Mouse (Mus musculus) heart, embryonic 10.5 days (tissue): ENCODE measurements at regions not wholly inside any gene's neighbourhood (a gene's known extent, or its start where the extent isn't known, plus 50 kb on each side); places are given as distances from the start of the nearest gene placed in this dataset.
"Not testable (repeated sequence)": the region's sequence is repeated elsewhere in the genome, so short reads cannot be mapped to it uniquely, and the experiment has no call there.

Experiments
- DNase-seq: peaks from one replicate; pipeline ENCODE4 v3.0.0-alpha.2; 2017; ENCODE audit warnings: low spot score
- H3K27ac ChIP-seq: fragments of 300-500 bp; sonication (generic); 2 replicates; pipeline ENCODE4 v1.5.1; 2016; ENCODE audit warnings: mild to moderate bottlenecking
- H3K27me3 ChIP-seq: fragments of 300-500 bp; sonication (generic); 2 replicates; pipeline ENCODE4 v1.6.1; 2016; ENCODE audit warnings: mild to moderate bottlenecking; ENCODE audit not compliant: poor library complexity, insufficient read depth, severe bottlenecking
- H3K36me3 ChIP-seq: fragments of 300-500 bp; sonication (generic); 2 replicates; pipeline ENCODE4 v1.6.1; 2016; ENCODE audit warnings: mild to moderate bottlenecking, moderate library complexity
- H3K4me1 ChIP-seq: fragments of 300-500 bp; sonication (generic); 2 replicates; pipeline ENCODE4 v1.6.1; 2016; ENCODE audit warnings: mild to moderate bottlenecking
- H3K4me3 ChIP-seq: fragments of 300-500 bp; sonication (generic); 2 replicates; pipeline ENCODE4 v1.5.1; 2016; ENCODE audit warnings: mild to moderate bottlenecking, moderate library complexity
- H3K9me3 ChIP-seq: fragments of 300-500 bp; sonication (generic); 2 replicates; pipeline ENCODE4 v1.6.1; 2016; ENCODE audit warnings: mild to moderate bottlenecking, moderate library complexity
- WGBS: fragments of 180-500 bp; shearing (Covaris S2); methylation state at CpG from one replicate; pipeline ENCODE4 v1.1.7; 2016; 5-methylcytosine and 5-hydroxymethylcytosine counted together

DNA sequence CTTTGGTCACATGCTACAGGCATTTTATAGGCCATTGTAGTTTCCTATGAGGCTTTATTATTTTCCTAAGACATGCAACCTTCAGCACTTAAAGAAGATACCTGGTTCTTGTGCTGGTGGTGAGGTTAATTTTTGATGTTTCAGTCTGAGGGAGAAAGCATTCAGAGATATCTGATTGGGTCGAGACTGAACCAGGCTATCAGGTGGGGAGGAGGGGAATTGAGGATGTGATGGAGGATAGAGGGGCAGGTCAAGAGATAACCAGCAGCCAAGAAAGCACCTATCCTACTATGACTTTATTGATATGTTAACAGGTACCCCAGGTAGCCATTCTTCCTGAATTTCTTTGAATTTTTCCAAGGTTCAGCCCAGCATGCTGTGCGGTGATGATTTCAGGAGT is 74.1 kb upstream of the Zfp988 start:
- WGBS = 79% methylated on average over 2 of the region's 2 CpGs
- peaks cover 28% of the 10 kb centered on the region for H3K9me3 ChIP-seq

DNA sequence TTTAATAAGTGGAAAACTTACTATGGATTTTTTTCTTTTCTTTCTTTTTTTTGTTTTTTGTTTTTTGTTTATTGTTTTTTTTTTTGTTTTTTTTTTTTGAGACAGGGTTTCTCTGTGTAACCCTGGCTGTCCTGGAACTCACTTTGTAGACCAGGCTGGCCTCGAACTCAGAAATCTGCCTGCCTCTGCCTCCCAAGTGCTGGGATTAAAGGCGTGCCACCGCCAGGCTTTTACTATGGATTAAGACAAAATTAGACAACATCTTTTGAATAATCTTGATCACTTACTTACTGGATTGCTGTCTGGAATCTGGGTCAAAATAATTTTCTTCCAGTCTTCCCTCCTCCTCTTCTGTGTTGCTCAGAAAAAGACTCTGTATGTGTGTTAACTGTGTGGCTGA is 73.7 kb upstream of the Zfp988 start:
- H3K4me1 ChIP-seq, H3K27ac ChIP-seq, H3K36me3 ChIP-seq, DNase-seq, H3K4me3 ChIP-seq, H3K27me3 ChIP-seq: not testable (repeated sequence)
- WGBS = 83% methylated on average over 3 of the region's 3 CpGs
- H3K9me3 ChIP-seq = peaks cover 28% of the 10 kb centered on the region

More for the DNA sequence above, 74.1 kb upstream of the Zfp988 start:
- DNase-seq = peak; percentile 66
- H3K27ac ChIP-seq, H3K4me3 ChIP-seq, H3K4me1 ChIP-seq, H3K27me3 ChIP-seq, H3K36me3 ChIP-seq: not testable (repeated sequence)

DNA sequence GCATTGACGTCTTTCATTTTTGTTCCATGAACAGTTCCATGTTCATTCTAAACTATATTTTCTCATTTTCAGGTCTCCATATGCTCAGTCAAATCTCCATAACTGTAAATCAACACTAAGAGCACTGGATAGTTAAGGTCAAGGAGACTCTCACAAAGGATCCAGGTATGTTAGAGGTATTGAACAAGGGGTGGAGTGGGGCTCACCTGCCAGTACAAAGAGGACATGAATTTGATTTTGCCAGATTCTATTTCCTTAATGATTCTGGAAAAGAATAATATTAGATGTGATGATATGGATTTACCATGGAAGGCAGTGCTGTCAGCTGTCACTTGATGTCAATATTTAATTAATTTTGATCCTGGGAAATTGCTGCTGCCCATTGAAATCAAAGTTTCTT is 73.2 kb upstream of the Zfp988 start:
- peaks cover 28% of the 10 kb centered on the region for H3K9me3 ChIP-seq
- 86% methylated on average over 1 of the region's 1 CpGs for WGBS
- DNase-seq, H3K27ac ChIP-seq, H3K4me1 ChIP-seq, H3K4me3 ChIP-seq, H3K27me3 ChIP-seq, H3K36me3 ChIP-seq: not testable (repeated sequence)

DNA sequence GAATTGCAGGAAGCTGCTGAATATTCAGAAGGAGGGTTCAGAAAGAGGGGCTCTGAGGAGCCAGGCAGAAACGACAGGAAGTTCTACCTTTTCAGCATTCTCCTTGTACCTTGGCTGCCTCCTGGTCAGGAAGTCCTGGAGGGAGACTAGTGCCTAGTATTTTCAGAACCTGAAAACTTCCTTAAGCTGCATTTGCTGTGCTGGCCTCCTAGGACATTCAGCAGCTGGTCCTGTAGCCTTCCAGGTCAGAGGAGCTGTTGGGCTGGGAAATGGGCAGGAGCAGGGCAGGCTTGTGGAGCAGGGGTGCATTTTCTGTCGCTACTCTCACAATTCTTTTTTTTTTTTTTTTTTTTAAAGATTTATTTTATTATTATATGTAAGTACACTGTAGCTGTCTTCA is 71.2 kb upstream of the Zfp988 start:
- not testable (repeated sequence) for H3K4me1 ChIP-seq, H3K27ac ChIP-seq, H3K27me3 ChIP-seq, DNase-seq, H3K4me3 ChIP-seq, H3K36me3 ChIP-seq
- 44% methylated on average over 2 of the region's 2 CpGs for WGBS
- H3K9me3 ChIP-seq = peaks cover 28% of the 10 kb centered on the region

DNA sequence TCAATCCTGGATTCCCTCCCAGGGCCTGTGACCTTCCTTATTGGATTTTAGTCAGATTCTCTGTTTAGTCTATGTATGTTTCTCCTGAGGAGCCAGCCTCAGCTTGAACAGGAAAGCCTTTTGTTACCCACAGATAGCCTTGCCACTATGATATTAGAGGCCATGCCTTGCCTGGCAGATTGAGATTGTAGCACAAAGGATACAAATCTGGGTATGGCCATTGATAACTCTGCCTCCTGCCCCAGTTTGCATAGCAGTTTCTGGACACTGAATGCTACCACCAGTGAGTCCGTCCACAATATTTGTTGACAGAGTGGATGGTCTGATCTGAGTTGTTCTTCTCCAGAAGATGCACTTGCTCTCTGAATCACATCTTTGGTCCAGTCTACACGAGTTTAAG is 70.0 kb upstream of the Zfp988 start:
- not testable (repeated sequence) for H3K27me3 ChIP-seq, H3K27ac ChIP-seq, H3K4me1 ChIP-seq, H3K36me3 ChIP-seq, DNase-seq, H3K4me3 ChIP-seq
- H3K9me3 ChIP-seq = peaks cover 30% of the 10 kb centered on the region
- WGBS = 61% methylated on average over 2 of the region's 2 CpGs

DNA sequence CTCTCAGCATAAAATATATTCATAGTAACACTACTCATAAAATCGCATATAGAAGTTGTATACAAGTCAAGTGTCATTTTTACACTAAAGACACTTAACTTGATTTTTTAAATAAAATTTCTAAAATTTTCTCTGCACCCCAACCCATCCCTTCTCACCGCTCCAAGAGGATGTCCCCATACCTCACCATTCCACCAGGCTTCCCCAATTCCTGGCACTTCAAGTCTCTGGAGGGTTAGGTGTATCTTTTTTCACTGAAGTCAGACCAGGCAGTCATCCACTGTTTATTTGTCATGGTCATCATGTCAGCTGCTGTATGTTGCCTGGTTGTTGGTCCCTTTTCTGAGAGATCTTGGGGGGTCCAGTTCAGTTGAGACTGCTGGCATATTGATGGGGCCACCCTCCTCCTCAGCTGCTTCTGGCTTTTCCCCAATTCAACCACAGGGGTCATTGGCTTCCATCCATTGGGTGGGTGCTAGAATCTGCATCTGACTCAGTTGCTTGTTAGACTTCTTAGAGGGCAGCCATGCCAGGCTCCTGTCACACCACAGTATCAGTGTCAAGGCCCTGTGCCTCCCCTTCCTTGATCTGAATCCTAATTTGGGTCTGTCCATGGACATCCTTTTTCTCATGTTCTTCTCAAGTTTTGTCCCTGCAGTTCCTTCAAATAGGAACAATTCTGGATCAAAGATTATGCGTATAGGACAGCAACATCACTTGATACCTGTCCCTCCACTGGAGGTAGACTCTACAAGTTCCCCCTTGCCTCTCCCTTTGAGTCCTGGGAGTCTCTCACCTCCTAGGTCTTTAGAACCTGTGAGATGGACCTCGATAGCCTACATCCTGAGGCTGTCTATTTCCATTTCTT is 63.9 kb upstream of the Zfp988 start:
- H3K4me1 ChIP-seq, H3K4me3 ChIP-seq, H3K27ac ChIP-seq, H3K36me3 ChIP-seq, DNase-seq, H3K27me3 ChIP-seq: not testable (repeated sequence)
- H3K9me3 ChIP-seq = peaks cover 30% of the 10 kb centered on the region
- WGBS = 71% methylated on average over 4 of the region's 4 CpGs

DNA sequence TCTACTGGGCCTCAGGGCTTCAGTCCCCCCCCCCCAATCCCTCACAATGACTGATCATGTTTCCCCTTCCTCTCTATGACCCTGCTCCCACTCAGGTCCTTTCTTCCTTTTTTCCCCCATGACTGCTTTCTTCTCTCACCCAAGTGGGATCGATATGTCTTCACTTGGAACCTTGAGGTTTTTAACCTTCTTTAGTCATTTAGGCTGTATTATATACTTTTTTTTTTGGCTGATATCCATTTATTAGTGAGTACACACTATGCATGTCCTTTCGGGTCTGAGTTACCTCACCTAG is 63.3 kb upstream of the Zfp988 start:
- Histone ChIP-seq H3K4me3 (no peak overlapping the region), H3K27ac (no peak overlapping the region), H3K27me3 (no peaks in the 10 kb centered on the region), H3K4me1 (no peaks in the 10 kb centered on the region), H3K9me3 (peaks cover 30% of the 10 kb centered on the region), H3K36me3 (no peaks in the 10 kb centered on the region)
- DNase-seq = no peak
- WGBS = 75% methylated on average over 2 of the region's 2 CpGs

DNA sequence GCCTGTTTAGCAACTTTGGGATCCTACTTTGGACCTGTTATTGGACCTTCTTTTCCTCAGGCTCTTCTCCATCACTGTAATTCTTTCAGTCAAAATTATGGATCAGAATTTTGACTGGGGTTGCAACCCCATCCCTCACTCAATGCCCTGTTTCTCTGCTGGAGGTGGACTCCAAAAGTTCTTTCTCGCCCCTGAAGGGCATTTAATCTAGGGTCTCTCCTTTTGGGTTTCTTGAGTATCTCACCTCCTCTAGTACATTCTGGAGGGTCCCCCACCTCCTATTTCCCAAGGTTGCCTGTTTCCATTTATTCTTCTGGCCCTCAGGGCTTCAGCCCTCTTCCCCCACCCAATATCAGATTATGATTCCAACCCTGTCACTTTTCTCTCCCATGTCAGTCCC is 56.9 kb upstream of the Zfp988 start:
- not testable (repeated sequence) for H3K36me3 ChIP-seq, H3K4me1 ChIP-seq, DNase-seq, H3K4me3 ChIP-seq, H3K27me3 ChIP-seq, H3K27ac ChIP-seq
- peaks cover 18% of the 10 kb centered on the region for H3K9me3 ChIP-seq
- 85% methylated on average over 1 of the region's 1 CpGs for WGBS
